Mouse (Mus musculus) neural tube, embryonic 10.5 days (tissue): ENCODE measurements around the gene Pom121l2.

ENCODE experiments used
- DNase-seq: peaks from one replicate; pipeline ENCODE4 v3.0.0-alpha.2; 2017; ENCODE audit warnings: low spot score; ENCODE audit errors: extremely low spot score

Pom121l2 gene

DNA sequence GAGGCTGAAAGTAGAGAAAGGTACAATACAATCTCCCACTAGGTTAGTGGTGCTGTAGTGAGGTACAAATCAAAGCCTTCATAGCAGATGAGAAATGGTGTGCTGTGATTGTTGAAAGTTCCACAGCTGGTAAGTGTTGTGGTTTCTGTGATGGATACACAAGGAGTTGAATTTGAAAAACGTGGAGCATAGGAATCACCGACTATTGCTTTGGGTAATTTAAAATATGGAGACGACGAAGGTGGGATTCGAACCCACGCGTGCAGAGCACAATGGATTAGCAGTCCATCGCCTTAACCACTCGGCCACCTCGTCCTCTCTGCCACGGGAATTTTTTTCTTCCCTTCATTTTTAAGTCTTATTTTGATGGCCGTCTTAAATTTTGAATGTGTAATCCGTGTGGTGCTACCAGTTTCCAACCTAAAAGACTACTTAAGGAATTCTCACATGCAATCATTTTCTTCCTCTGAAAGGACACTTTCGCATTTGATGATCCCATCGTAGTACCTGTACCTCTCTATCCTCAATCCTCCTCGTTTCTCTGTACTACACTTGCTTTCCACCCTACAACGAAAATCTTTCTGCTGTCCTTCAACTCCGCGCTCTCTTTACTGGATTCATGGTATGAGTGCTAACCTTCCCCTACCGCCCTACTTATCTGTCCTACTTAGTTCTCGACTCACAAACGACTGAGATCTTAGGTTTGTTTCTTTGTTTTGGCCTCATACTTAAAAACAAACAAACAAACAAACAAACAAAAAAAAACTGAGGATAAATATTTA, 13.2 kb downstream of the Pom121l2 start:
- peak; percentile 73 for DNase-seq

GRCm38 (mm10) chr13:21994896-21995295, 13.9 kb downstream of the Pom121l2 start:
- DNase-seq: no peak

DNA sequence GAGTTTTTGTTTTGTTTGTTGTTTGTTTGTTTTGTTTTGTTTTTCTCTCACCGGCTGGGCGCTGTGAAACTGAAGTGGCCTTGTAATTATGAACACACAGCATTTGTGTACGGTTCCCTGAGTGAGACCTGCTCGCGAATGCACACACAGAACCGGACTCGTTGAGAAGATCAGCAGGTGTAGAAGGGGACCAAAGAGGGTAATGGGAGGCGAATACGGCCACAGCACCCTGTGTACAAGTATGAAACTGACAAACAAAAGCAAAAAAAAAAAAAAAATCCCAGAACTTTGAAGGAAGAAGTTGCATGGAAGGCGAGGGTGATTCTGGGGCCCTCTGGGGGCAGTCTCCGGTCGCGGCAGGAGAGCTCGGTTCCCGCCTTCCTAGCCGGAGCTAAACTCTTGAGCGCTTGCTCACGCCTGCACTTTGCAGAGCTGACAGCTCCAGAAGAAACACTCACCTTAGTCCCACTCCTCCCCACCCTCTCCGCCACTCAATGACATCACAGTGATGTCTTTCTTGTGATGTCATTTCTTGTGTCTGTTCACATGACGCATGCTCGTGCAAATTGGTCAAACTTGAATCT, 14.4 kb downstream of the Pom121l2 start:
- DNase-seq: peak; percentile 63

DNA sequence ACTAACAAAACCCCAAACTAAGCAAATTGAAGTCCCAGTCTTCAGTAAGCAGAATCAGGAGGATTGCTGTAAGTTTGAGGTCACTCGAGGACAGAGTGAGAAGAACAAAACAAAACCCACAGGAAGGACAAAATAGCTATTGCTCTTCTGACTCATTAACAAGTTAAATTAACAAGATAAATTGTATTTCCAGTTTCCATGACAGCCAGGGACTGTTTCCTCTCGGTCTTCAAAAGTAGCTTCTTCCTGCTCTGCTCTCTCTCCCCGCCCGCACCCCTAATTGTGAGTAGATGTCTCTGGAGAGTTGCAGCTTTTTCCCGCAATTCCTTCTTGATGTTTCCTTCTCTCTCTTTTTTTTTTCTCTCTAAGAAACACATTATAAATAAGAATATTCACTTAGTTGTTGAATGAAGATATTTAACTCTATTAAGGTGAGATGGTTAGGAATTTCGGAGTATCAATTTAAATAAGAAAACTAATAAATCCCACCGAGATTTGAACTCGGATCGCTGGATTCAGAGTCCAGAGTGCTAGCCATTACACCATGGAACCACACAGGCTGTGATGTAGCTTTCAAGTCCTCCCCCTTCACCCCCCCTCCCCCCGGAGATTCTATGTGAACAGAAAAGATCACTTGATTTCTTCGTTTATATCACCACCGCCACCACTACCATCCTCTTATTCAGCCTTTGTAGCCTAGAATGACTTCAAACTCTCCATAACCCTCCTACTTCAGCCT, 15.3 kb downstream of the Pom121l2 start:
- peak; percentile 82 for DNase-seq

- DNase-seq: no peak
Observed at GRCm38 (mm10) chr13:21996840-21997185, 15.8 kb downstream of the Pom121l2 start.

- DNase-seq: no peak
Observed at GRCm38 (mm10) chr13:21997201-21997820, 16.3 kb downstream of the Pom121l2 start.

- no peak for DNase-seq
Observed at GRCm38 (mm10) chr13:21997821-21998220, 16.8 kb downstream of the Pom121l2 start.

DNA sequence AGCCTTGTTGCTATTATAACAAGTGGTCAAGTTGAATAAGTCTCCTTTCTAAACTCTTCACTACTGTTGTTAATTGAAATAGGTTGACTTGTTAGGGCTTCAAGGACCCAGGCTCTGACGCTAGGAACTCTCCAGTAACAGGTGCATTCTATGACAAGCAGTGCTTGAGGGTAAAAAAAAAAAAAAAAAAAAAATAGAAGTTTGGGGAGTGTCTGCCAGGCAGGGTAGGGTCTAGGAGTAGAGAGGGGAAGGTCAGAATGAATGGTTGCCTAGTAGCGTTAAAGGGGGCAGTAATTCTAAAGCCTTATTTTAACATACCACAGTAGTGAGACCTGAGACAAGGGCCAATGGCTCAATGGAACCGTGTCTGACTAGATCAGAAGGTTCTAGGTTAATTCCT, 17.4 kb downstream of the Pom121l2 start:
- DNase-seq: no peak

GRCm38 (mm10) chr13:21999147-21999546, 18.2 kb downstream of the Pom121l2 start:
- DNase-seq: no peak

DNA sequence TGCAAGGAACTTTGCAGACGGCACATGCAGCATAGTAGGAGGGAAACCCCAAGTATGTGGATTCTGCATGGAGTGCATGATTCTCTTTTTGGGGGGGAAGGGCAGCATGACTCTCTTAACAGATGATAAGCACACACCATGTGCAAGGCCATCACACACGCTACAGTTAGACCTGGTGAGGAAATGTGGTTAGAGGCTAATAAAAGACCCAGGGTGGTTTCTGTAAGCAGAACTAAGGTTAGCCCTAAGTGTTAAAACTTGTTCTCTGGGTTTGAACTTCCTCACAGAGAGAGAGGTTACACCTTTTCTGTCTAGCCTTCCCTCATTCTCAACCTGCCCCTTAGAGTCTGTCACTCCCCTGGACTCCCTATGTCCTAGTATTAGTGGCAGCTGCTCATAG, 20.4 kb downstream of the Pom121l2 start:
- no peak for DNase-seq

DNA sequence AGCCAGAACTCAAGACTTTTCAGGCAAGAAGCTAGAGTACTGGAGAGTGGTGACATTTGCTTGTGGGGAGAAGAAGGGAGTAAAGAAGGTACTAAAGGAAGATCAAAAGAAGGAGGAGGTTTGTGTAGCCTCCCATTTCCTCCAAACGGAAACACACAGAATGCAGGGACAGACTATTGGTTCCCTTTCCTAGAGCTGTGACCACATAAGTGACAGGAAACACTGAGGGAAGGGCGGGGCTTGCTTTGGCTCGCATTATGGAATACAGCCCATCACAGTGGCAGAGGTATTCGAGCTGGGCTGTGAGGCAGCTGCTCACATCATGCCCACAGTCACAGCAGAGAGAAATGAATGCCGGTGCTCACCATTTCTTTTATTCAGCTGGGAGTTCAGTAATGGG, 20.8 kb downstream of the Pom121l2 start:
- DNase-seq: no peak

GRCm38 (mm10) chr13:22005605-22006333, 24.8 kb downstream of the Pom121l2 start:
- peak; percentile 65 for DNase-seq

- peak; percentile 70 for DNase-seq
Observed at GRCm38 (mm10) chr13:22006334-22007120, 25.5 kb downstream of the Pom121l2 start.

DNA sequence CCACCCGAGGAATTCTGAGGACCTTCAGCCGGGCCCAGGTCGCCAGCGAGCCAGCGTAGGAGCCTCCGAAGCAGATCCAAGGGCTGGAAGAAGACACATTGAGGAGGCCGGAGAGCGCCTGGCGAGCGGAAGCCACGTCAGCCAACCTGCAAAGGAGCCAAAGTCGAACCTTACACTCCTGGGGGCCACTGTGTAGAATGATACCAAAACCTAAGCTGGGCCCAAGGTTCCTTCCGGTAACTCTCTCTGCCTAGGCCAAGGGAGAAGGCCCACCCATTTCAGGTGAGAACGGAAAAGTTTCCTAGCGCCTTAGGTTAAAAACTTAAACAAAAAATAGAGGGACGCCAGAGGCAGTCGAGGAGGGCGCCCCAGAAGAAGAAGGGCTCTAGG, 26.1 kb downstream of the Pom121l2 start:
- DNase-seq: peak; percentile 47

DNA sequence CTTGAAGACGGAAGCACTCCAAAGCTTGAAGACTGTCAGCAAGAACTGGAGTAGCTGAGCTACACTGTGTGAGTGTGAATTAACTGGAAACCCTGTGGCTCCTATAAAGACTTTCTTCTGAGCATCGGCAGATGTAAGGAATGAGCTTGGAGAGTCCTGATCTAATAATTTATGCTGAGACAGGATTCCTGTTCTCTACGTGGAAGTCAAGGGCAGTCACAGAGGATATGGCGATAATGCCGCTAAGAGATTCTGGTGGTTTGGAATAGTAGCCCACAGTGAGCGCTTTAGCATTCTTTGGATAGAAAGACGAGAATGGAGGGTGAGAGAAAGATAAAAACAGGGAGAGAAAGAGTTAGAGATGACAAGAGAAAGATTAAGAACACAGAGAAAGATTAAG, 26.9 kb downstream of the Pom121l2 start:
- DNase-seq: no peak

DNA sequence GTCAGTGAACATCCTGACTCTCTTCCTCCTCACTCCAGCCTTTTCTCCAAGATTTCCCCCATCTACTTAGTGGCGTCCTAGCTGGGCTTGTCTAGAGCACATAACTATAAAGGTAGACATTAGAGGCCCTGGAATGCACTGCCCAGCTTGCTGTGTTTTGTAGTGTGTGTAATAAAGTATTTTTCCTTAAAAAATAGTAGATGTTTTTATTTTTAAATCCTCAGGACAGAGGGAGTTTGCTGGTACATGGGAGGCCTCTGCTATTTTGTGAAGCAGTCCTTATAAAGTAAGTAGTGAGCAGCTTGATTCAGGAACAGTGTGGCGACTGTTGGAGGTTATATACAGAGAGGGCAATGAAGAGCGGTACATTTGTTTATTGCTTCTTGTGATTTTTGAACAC, 27.7 kb downstream of the Pom121l2 start:
- no peak for DNase-seq

GRCm38 (mm10) chr13:22009642-22010041, 28.6 kb downstream of the Pom121l2 start, which contains the start of gene Prss16:
TSS of gene Prss16 (minus strand) at chr13:22009742.
- no peak for DNase-seq

GRCm38 (mm10) chr13:22013716-22014115, 32.7 kb downstream of the Pom121l2 start:
- DNase-seq: peak; percentile 53

- peak; percentile 51 for DNase-seq
Observed at GRCm38 (mm10) chr13:22014411-22014845, 33.4 kb downstream of the Pom121l2 start.
